Mouse (Mus musculus) frontal cortex, adult (tissue): ENCODE measurements around the gene Krtap10-10.

ENCODE experiments used
- ATAC-seq: cut with Nextera tagmentation; 2 replicates; pipeline ENCODE4 v1.9.2; 2017; ENCODE audit warnings: mild to moderate bottlenecking, moderate library complexity, mixed read lengths; ENCODE audit not compliant: low TSS enrichment

Gene Krtap10-10

DNA sequence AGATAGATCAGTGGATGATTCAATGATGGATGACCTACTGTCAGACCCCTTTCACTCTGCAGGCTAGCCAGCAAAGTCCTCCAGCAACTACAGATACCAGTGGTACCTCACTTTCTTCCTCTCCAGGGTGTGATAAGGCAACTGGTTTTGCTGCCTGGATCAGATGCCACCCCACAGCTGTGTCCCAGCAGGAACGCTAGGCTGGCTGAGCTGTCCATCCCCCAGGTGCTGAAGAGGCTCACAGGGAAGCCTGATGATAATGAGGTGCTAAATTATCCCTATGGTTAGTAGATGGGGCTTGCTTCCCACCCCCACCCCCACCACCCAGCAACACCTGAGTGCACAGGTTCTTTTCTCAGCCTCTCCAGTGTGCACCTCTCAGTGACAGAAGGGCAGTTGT lies 31.8 kb downstream of the Krtap10-10 start:
- ATAC-seq = no peak

DNA sequence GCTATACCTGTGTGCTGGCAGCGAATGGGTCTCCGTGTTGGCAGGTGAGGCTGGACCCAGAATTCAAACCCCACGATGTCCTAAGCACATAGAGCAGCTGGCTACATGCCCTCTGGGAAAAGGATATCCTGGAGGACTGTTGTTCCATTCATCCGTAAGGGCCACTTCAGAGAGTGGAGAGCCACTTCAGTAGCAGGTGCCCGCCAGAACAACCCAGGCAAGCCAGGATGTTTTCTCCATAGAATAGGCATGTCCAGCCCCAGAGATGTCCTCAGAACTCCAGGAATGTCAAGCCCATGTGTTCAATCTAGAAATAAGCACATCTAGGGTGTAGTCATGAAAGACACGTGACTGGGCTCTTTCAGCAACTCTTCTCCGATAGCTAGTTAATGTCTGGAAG lies 33.9 kb downstream of the Krtap10-10 start:
- no peak for ATAC-seq

DNA sequence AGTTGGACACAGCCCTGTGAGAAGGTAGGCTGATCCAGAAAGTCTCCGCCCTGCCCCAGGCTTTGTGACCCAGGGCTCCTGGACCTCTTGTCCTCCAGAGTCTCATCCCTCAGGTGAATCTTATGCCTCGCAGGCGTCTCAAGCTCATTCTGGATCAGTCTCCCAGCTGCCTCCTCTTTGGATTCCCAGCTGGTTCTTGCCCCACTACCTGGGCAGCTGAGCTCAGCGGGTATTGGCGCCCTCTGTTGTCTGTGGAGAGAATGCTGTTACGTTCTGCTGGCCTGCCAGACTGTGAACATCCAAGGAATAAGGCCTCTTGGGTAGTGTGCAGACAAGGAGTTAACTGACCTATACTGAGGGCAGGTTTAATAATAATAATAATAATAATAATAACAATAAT lies 43.2 kb downstream of the Krtap10-10 start:
- ATAC-seq = peak; percentile 70; the same call in 1 of the 2 replicates

DNA sequence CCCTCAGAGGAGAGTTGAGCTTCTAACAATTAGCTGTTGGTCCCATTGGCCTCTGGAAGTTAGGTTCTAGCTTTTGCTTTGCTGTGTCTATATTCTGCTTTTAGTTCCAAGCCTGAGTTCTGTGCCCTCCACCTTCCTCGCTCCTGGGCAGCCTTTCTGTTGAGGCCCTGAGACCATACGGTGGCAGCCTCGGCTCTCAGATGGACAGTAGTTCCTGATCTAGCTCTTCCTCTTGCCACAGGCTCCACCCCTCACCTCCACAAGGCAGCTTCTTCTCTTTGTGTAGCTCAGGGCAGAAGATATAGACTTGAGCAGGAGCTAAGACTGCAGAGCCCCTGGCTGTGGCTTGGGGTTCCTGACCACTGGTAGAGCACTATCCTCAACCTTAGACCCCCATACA lies 44.6 kb downstream of the Krtap10-10 start:
- no peak for ATAC-seq

- no peak for ATAC-seq
These were observed 46.8 kb downstream of the Krtap10-10 start for GRCm38 (mm10) chr10:77882553-77882952.

DNA sequence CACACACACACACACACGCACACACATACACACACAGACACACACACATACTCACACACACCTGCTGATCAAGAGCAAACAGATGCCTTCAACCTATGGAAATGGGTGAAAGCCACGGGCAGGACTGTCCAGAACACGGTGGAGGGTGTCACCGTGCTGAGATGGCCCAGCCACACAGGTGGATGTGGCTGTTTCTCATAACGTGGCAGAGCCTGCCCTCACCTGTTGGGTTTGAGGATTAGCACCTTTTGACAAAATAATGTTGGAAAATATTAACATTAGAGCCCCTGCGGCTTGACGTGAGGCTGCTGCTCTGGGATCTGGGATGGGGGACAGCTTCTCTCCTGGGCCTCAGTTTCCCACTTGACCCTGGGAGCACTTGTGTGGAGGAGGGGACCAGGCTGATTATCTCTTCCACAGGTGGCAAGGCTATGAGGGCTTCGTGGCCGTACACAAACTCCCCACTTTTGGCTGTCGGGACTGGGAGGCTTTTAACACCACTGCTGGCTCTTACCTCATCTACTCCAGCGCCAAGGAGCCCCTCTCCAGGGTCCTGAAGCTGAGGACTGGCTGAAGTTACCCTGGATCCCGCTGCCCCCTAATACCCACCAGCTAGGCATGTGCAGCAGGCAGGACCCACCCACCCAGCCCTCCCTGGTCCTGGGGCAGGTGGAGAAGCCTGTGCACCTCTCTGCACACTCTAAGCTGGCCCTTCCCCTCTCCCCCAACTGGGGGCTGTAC lies 50.4 kb downstream of the Krtap10-10 start:
- ATAC-seq = no peak
